Mouse (Mus musculus): ENCODE results near the gene Phospho1.

Gene Phospho1

GRCm38 (mm10) chr11:95814101-95814500 is 10.2 kb upstream of the Phospho1 start:
- DNase-seq, result no peak

- DNase-seq, result no peak
Observed at GRCm38 (mm10) chr11:95814857-95815256, 9.4 kb upstream of the Phospho1 start.

GRCm38 (mm10) chr11:95815412-95815811 is 8.9 kb upstream of the Phospho1 start:
- DNase-seq, result no peak

- no peak for DNase-seq
Observed at GRCm38 (mm10) chr11:95819138-95819537, 5.2 kb upstream of the Phospho1 start.

GRCm38 (mm10) chr11:95821511-95821910 is 2.8 kb upstream of the Phospho1 start:
- DNase-seq, result no peak

- no peak for DNase-seq
Observed at GRCm38 (mm10) chr11:95822437-95822836, 1.9 kb upstream of the Phospho1 start.

GRCm38 (mm10) chr11:95824877-95825243 is 561 bp downstream of the Phospho1 start:
- peak; percentile 49 to 58 for DNase-seq

GRCm38 (mm10) chr11:95825625-95826024 is 1.3 kb downstream of the Phospho1 start:
- no peak for DNase-seq

- DNase-seq, result no peak
Observed at GRCm38 (mm10) chr11:95826317-95827167, 2.2 kb downstream of the Phospho1 start.

GRCm38 (mm10) chr11:95827168-95827447 is 2.8 kb downstream of the Phospho1 start:
- no peak for DNase-seq

GRCm38 (mm10) chr11:95827464-95828085 is 3.3 kb downstream of the Phospho1 start:
- DNase-seq, result peak; percentile 85 to 87

GRCm38 (mm10) chr11:95828181-95828964 is 4.1 kb downstream of the Phospho1 start:
- no peak for DNase-seq

- peak in 1 of 2 experiments; percentile 21 for DNase-seq
Observed at GRCm38 (mm10) chr11:95829526-95830050, 5.3 kb downstream of the Phospho1 start.

- DNase-seq, result peak; percentile 44 to 60
Observed at GRCm38 (mm10) chr11:95830411-95831275, 6.3 kb downstream of the Phospho1 start.

GRCm38 (mm10) chr11:95831276-95831619 is 6.9 kb downstream of the Phospho1 start:
- DNase-seq, result no peak

- peak; percentile 35 to 36 for DNase-seq
Observed at GRCm38 (mm10) chr11:95831641-95832040, 7.3 kb downstream of the Phospho1 start.

- no peak for DNase-seq
Observed at GRCm38 (mm10) chr11:95832129-95833005, 8.1 kb downstream of the Phospho1 start.

GRCm38 (mm10) chr11:95833006-95833570 is 8.8 kb downstream of the Phospho1 start:
- no peak for DNase-seq

- no peak for DNase-seq
Observed at GRCm38 (mm10) chr11:95833631-95834142, 9.4 kb downstream of the Phospho1 start.

- DNase-seq, result peak; percentile 45 to 66
Observed at GRCm38 (mm10) chr11:95834143-95834667, 9.9 kb downstream of the Phospho1 start.
